Mouse (Mus musculus): ENCODE results near the gene Hspb1. TPM values are rescaled to one million over a fixed set of nuclear protein-coding genes. Genes with fewer than 3 reads are reported as not detected.

The Hspb1 gene
- polyA plus RNA-seq, 1 experiment from 2014 or later = 655 TPM

- WGBS = 43% methylated on average over 9 of the region's 9 CpGs
- peak overlapping the region; percentile 47; the same call in 1 of the 2 replicates for H3K27ac ChIP-seq
- no peak overlapping the region for H3K4me3 ChIP-seq
- DNase-seq (ENCODE audit: low spot score) = no peak
- H3K36me3 ChIP-seq = no peaks in the 10 kb centered on the region
- peaks cover 18% of the 10 kb centered on the region for H3K27me3 ChIP-seq (ENCODE audit: insufficient read depth, poor library complexity, severe bottlenecking)
- no peaks in the 10 kb centered on the region for H3K9me3 ChIP-seq
- H3K4me1 ChIP-seq = peaks cover 23% of the 10 kb centered on the region
Observed at GRCm38 (mm10) chr5:135892589-135893351, 5.1 kb downstream of the Hspb1 start.

GRCm38 (mm10) chr5:135894958-135895357 is 7.2 kb downstream of the Hspb1 start:
- Histone ChIP-seq H3K4me3 (no peak overlapping the region), H3K27me3 (ENCODE audit: insufficient read depth, poor library complexity, severe bottlenecking) (peaks cover 8% of the 10 kb centered on the region), H3K27ac (peak overlapping the region; percentile 63), H3K4me1 (peaks cover 20% of the 10 kb centered on the region), H3K36me3 (no peaks in the 10 kb centered on the region), H3K9me3 (no peaks in the 10 kb centered on the region)
- DNase-seq (ENCODE audit: low spot score) = no peak
- WGBS = 42% methylated on average over 6 of the region's 6 CpGs

DNA sequence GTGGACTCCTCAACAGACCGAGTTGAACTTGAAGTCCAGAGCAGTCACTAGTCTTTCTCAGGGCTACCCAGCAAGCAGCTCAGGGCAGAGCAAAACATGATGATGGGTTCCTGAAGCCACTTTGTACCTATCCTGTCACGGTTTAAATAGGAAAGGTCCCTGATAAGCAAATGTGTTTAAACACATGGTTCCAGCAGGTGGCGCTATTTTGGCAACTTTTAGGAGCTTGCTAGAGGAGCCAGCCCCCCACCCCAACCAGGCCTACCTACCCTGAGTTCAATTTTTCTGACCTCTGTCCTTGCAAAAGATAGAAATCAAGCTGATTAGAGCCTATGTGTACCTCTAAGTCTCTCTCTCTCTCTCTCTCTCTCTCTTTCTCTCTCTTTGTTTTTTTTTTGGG is 10.3 kb downstream of the Hspb1 start:
- H3K4me1 ChIP-seq = peaks cover 14% of the 10 kb centered on the region
- H3K36me3 ChIP-seq = no peaks in the 10 kb centered on the region
- H3K4me3 ChIP-seq = no peak overlapping the region
- 13% methylated on average over 3 of the region's 3 CpGs for WGBS
- H3K27me3 ChIP-seq (ENCODE audit: insufficient read depth, poor library complexity, severe bottlenecking) = no peaks in the 10 kb centered on the region
- DNase-seq (ENCODE audit: low spot score) = no peak
- no peaks in the 10 kb centered on the region for H3K9me3 ChIP-seq
- no peak overlapping the region for H3K27ac ChIP-seq

- peaks cover 16% of the 10 kb centered on the region for H3K4me1 ChIP-seq
- H3K4me3 ChIP-seq = no peak overlapping the region
- H3K27me3 ChIP-seq (ENCODE audit: insufficient read depth, poor library complexity, severe bottlenecking) = no peaks in the 10 kb centered on the region
- no peaks in the 10 kb centered on the region for H3K36me3 ChIP-seq
- H3K27ac ChIP-seq = no peak overlapping the region
- no peak for DNase-seq (ENCODE audit: low spot score)
- WGBS = 80% methylated on average over 4 of the region's 4 CpGs
- no peaks in the 10 kb centered on the region for H3K9me3 ChIP-seq
Observed at GRCm38 (mm10) chr5:135898995-135899394, 11.3 kb downstream of the Hspb1 start.

DNA sequence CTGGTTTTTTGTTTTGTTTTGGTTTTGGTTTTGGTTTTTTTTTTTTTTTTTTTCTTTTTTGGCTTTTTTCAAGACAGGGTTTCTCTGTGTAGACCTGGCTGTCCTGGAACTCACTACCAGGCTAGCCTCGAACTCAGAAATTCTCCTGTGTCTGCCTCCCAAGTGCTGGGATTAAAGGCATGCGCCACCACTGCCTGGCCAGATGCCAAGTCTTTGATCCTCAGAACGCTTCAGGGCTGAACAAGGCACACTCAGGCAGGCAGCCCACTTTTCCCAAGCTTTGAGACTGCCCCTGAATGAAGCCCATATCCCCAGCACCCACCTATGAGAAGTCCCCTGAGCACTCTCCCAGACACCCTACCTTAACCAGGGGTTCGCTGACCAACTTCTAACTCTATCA is 12.1 kb downstream of the Hspb1 start:
- peaks cover 18% of the 10 kb centered on the region for H3K4me1 ChIP-seq
- WGBS = 62% methylated on average over 4 of the region's 4 CpGs
- H3K36me3 ChIP-seq = peaks cover 4% of the 10 kb centered on the region; the same call in 1 of the 2 replicates
- no peak for DNase-seq (ENCODE audit: low spot score)
- H3K4me3 ChIP-seq = no peak overlapping the region
- no peak overlapping the region for H3K27ac ChIP-seq
- H3K27me3 ChIP-seq (ENCODE audit: insufficient read depth, poor library complexity, severe bottlenecking) = no peaks in the 10 kb centered on the region
- no peaks in the 10 kb centered on the region for H3K9me3 ChIP-seq

- WGBS = 77% methylated on average over 3 of the region's 3 CpGs
- H3K4me3 ChIP-seq = no peak overlapping the region
Observed at GRCm38 (mm10) chr5:135900701-135901100, 13.0 kb downstream of the Hspb1 start.

DNA sequence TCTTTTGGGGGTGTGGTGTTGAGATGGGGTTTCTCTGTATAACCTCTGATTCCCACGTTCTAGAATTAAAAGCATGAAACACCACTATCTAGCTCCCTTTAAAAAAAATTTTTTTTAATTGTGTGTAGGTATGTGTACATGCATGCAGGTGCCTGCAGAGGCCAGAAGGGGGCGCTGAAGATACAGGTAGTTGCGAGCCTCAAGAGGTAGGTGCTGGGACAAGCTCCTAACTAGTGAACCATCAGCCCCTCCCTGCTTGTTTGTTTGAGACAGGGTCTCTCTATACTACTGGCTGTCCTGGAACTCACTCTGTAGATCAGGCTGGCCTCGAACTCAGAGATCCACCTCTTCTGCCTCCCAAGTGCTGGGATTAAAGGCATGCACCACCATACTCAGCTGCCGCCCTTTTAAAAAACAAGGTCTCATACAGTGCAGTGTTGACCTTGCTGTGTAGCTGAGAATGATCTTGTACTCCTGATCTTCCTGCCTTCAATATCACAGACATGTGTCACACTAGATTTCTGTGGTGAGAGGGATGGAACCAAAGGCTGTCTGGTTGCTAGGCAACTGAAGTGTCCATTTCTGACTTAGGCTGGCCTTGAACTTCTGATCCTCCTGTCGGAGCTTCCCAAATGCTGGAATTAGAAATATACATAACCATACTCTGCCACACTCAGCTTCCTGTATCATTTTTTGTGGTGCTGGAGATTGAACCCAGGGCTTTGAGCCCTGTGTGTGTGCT is 13.8 kb downstream of the Hspb1 start:
- 59% methylated on average over 6 of the region's 6 CpGs for WGBS
- DNase-seq (ENCODE audit: low spot score) = no peak
- Histone ChIP-seq H3K4me1 (peaks cover 25% of the 10 kb centered on the region), H3K9me3 (no peaks in the 10 kb centered on the region), H3K4me3 (no peak overlapping the region), H3K27me3 (ENCODE audit: insufficient read depth, poor library complexity, severe bottlenecking) (no peaks in the 10 kb centered on the region), H3K27ac (no peak overlapping the region), H3K36me3 (peaks cover 5% of the 10 kb centered on the region)

More at GRCm38 (mm10) chr5:135900701-135901100, 13.0 kb downstream of the Hspb1 start:
- H3K9me3 ChIP-seq = no peaks in the 10 kb centered on the region
- no peak overlapping the region for H3K27ac ChIP-seq
- H3K36me3 ChIP-seq = peaks cover 4% of the 10 kb centered on the region; the same call in 1 of the 2 replicates
- no peaks in the 10 kb centered on the region for H3K27me3 ChIP-seq (ENCODE audit: insufficient read depth, poor library complexity, severe bottlenecking)
- H3K4me1 ChIP-seq = peaks cover 20% of the 10 kb centered on the region
- DNase-seq (ENCODE audit: low spot score) = no peak

GRCm38 (mm10) chr5:135903058-135903457 is 15.3 kb downstream of the Hspb1 start:
- no peaks in the 10 kb centered on the region for H3K9me3 ChIP-seq
- 28% methylated on average over 7 of the region's 7 CpGs for WGBS
- H3K4me1 ChIP-seq = peaks cover 36% of the 10 kb centered on the region
- H3K27ac ChIP-seq = peak overlapping the region; percentile 85
- no peak for DNase-seq (ENCODE audit: low spot score)
- H3K27me3 ChIP-seq (ENCODE audit: insufficient read depth, poor library complexity, severe bottlenecking) = no peaks in the 10 kb centered on the region
- H3K4me3 ChIP-seq = peak overlapping the region; percentile 55
- H3K36me3 ChIP-seq = peaks cover 20% of the 10 kb centered on the region

GRCm38 (mm10) chr5:135903551-135904151 is 15.9 kb downstream of the Hspb1 start:
- peak overlapping the region; percentile 85 for H3K27ac ChIP-seq
- peaks cover 20% of the 10 kb centered on the region for H3K36me3 ChIP-seq
- H3K27me3 ChIP-seq (ENCODE audit: insufficient read depth, poor library complexity, severe bottlenecking) = no peaks in the 10 kb centered on the region
- H3K4me1 ChIP-seq = peaks cover 36% of the 10 kb centered on the region
- no peaks in the 10 kb centered on the region for H3K9me3 ChIP-seq
- WGBS = under 1% methylated on average over 30 of the region's 30 CpGs
- DNase-seq (ENCODE audit: low spot score) = peak; percentile 97
- peak overlapping the region; percentile 55 for H3K4me3 ChIP-seq

- peak overlapping the region; percentile 55; the same call in 1 of the 2 replicates for H3K4me3 ChIP-seq
- H3K27me3 ChIP-seq (ENCODE audit: insufficient read depth, poor library complexity, severe bottlenecking) = no peaks in the 10 kb centered on the region
Observed at GRCm38 (mm10) chr5:135904259-135904658, 16.5 kb downstream of the Hspb1 start.

GRCm38 (mm10) chr5:135905320-135906225 is 17.9 kb downstream of the Hspb1 start:
- Histone ChIP-seq H3K4me1 (peaks cover 47% of the 10 kb centered on the region), H3K27ac (peak overlapping the region; percentile 4; the same call in 1 of the 2 replicates)

More at GRCm38 (mm10) chr5:135904259-135904658, 16.5 kb downstream of the Hspb1 start:
- H3K4me1 ChIP-seq = peaks cover 41% of the 10 kb centered on the region
- peaks cover 26% of the 10 kb centered on the region for H3K36me3 ChIP-seq
- H3K27ac ChIP-seq = 0 out of 2 replicates have a peak overlapping the region, but pooled peaks have one; percentile 3
- WGBS = 64% methylated on average over 5 of the region's 5 CpGs
- H3K9me3 ChIP-seq = no peaks in the 10 kb centered on the region
- DNase-seq (ENCODE audit: low spot score) = no peak

GRCm38 (mm10) chr5:135906846-135907245 is 19.1 kb downstream of the Hspb1 start:
- DNase-seq (ENCODE audit: low spot score) = no peak
- no peaks in the 10 kb centered on the region for H3K27me3 ChIP-seq (ENCODE audit: insufficient read depth, poor library complexity, severe bottlenecking)
- H3K36me3 ChIP-seq = peaks cover 51% of the 10 kb centered on the region
- no peak overlapping the region for H3K27ac ChIP-seq
- no peak overlapping the region for H3K4me3 ChIP-seq
- 85% methylated on average over 4 of the region's 4 CpGs for WGBS
- H3K4me1 ChIP-seq = peaks cover 47% of the 10 kb centered on the region
- no peaks in the 10 kb centered on the region for H3K9me3 ChIP-seq

More at GRCm38 (mm10) chr5:135905320-135906225, 17.9 kb downstream of the Hspb1 start:
- no peak overlapping the region for H3K4me3 ChIP-seq
- H3K36me3 ChIP-seq = peaks cover 39% of the 10 kb centered on the region
- 56% methylated on average over 8 of the region's 8 CpGs for WGBS
- H3K27me3 ChIP-seq (ENCODE audit: insufficient read depth, poor library complexity, severe bottlenecking) = no peaks in the 10 kb centered on the region
- no peaks in the 10 kb centered on the region for H3K9me3 ChIP-seq
- DNase-seq (ENCODE audit: low spot score) = no peak

Measured in heart, embryonic 10.5 days (tissue).